Mouse (Mus musculus) liver, embryonic 12.5 days (tissue): ENCODE results near the gene Ahcyl2. TPM values are rescaled to one million over a fixed set of nuclear protein-coding genes. Genes with fewer than 3 reads are reported as not detected.
"Not testable (repeated sequence)": the region's sequence is repeated elsewhere in the genome, so short reads cannot be mapped to it uniquely, and the experiment has no call there.

Experiments used
- ATAC-seq: fragments of 200-750 bp; cut with Nextera tagmentation; 2 replicates; pipeline ENCODE4 v1.8.0; 2017; ENCODE audit warnings: moderate number of reproducible peaks, mild to moderate bottlenecking, moderate library complexity
- H3K27ac ChIP-seq: fragments of 300-500 bp; sonication (generic); 2 replicates; pipeline ENCODE4 v1.5.1; 2016; ENCODE audit warnings: mild to moderate bottlenecking
- H3K27me3 ChIP-seq: fragments of 300-500 bp; sonication (generic); replicated peaks from 2 replicates; pipeline ENCODE4 v1.6.1; 2016; ENCODE audit warnings: mild to moderate bottlenecking, moderate library complexity
- H3K36me3 ChIP-seq: fragments of 300-500 bp; sonication (generic); 2 replicates; pipeline ENCODE4 v1.6.1; 2016; ENCODE audit warnings: mild to moderate bottlenecking, moderate library complexity
- H3K4me1 ChIP-seq: fragments of 300-500 bp; sonication (generic); 2 replicates; pipeline ENCODE4 v1.6.1; 2016
- H3K4me2 ChIP-seq: fragments of 300-500 bp; sonication (generic); 2 replicates; pipeline ENCODE4 v1.6.1; 2016; ENCODE audit warnings: mild to moderate bottlenecking, moderate library complexity
- H3K4me3 ChIP-seq: fragments of 300-500 bp; sonication (generic); 2 replicates; pipeline ENCODE4 v1.5.1; 2016; ENCODE audit warnings: mild to moderate bottlenecking, moderate library complexity
- H3K9ac ChIP-seq: fragments of 300-500 bp; sonication (generic); 2 replicates; pipeline ENCODE4 v1.6.1; 2016; ENCODE audit warnings: mild to moderate bottlenecking, moderate library complexity
- H3K9me3 ChIP-seq: fragments of 300-500 bp; sonication (generic); replicated peaks from 2 replicates; pipeline ENCODE4 v1.6.1; 2016; ENCODE audit warnings: mild to moderate bottlenecking, moderate library complexity
- WGBS: fragments of 180-500 bp; shearing (Covaris S2); methylation state at CpG from one replicate; pipeline ENCODE4 v1.1.7; 2016; ENCODE audit not compliant: insufficient replicate concordance; 5-methylcytosine and 5-hydroxymethylcytosine counted together
- polyA plus RNA-seq: library from polyadenylated mRNA; unstranded; fragments of >200 nt; fragmentation: Nextera tagmentation; extraction: Ambion mirVana; gene quantifications from 2 replicates; pipeline ENCODE4 v1.2.1, GENCODE M21; 2016

Gene Ahcyl2
- polyA plus RNA-seq, 1 experiment from 2014 or later = 8.6 TPM

DNA sequence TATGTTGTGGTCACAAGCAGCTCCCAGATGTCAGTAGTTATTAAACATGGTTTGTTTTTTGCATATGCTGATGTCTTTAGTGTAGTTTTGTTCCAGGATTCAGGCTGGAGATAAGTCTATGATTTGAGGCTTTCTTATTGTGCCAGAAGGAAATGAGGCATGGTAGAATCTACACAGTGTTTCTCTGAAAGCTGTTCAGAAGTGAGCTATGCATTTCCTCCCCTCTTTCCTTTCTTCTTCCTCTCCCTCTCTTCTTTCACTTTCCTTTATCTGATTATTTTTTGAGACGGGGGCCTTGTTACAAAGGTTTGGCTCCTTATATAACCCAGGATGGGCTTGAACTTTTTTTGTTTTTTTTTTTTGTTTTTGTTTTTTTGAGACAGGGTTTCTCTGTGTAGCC, 25.7 kb downstream of the Ahcyl2 start:
- no peak overlapping the region for H3K27ac ChIP-seq
- H3K4me3 ChIP-seq = no peak overlapping the region
- no peak for ATAC-seq
- WGBS = 47% methylated on average over 1 of the region's 1 CpGs
- H3K27me3 ChIP-seq = no peaks in the 10 kb centered on the region
- no peak overlapping the region for H3K4me2 ChIP-seq
- H3K9ac ChIP-seq = no peak overlapping the region
- no peaks in the 10 kb centered on the region for H3K36me3 ChIP-seq
- H3K4me1 ChIP-seq = peaks cover 16% of the 10 kb centered on the region
- H3K9me3 ChIP-seq = no peaks in the 10 kb centered on the region

DNA sequence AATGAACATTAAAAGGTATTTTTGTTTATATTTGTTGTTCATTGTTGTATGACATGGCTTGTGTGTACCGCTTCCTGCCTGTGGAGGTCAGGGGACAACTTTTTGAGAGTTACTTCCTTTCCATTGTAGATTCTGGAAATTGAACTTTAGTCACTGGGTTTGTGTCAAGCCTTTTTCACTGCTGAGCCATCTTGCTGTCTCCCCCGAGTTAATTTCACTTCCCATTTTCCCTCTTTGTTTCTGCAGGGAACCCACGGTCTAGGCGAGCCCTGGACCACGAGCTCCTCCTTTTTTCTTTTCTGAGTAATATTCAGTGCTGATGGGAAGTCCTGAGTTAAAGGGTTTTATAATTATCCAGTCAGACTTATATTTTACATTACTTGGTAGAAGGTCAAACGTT, 26.8 kb downstream of the Ahcyl2 start:
- no peak for ATAC-seq
- no peak overlapping the region for H3K4me2 ChIP-seq
- 50% methylated on average over 6 of the region's 6 CpGs for WGBS
- no peaks in the 10 kb centered on the region for H3K27me3 ChIP-seq
- H3K9ac ChIP-seq = no peak overlapping the region
- no peaks in the 10 kb centered on the region for H3K9me3 ChIP-seq
- H3K4me1 ChIP-seq = peaks cover 16% of the 10 kb centered on the region
- no peak overlapping the region for H3K4me3 ChIP-seq
- H3K36me3 ChIP-seq = no peaks in the 10 kb centered on the region
- H3K27ac ChIP-seq = no peak overlapping the region

DNA sequence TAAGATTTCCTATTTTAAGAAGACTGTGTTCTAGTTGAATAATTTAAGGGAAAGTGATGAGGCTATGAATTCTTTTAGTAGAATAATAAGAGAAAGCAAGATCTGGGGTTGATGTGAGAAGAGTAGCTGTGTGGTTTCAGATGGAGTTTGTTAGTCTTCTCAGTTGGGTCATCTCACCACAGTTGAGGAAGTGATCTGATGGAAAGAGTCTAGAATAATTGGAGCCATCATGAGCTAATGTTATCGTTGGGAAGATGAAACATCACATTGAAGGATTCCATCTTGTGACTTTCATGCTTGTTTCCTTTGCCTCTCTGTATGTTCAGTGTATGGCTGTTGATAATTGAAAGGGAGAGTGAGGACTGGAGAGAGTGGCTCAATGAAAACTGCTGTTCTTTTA, 35.2 kb downstream of the Ahcyl2 start:
- ATAC-seq = no peak
- Histone ChIP-seq H3K9me3 (no peaks in the 10 kb centered on the region), H3K27ac (no peak overlapping the region), H3K4me2 (no peak overlapping the region), H3K4me1 (peaks cover 1% of the 10 kb centered on the region; the same call in 1 of the 2 replicates), H3K36me3 (no peaks in the 10 kb centered on the region), H3K4me3 (no peak overlapping the region), H3K9ac (no peak overlapping the region), H3K27me3 (no peaks in the 10 kb centered on the region)
- 68% methylated on average over 1 of the region's 1 CpGs for WGBS

- WGBS = 44% methylated on average over 3 of the region's 3 CpGs
- no peak overlapping the region for H3K9ac ChIP-seq
- no peak for ATAC-seq
- no peaks in the 10 kb centered on the region for H3K36me3 ChIP-seq
- H3K4me1 ChIP-seq = no peaks in the 10 kb centered on the region
- no peaks in the 10 kb centered on the region for H3K9me3 ChIP-seq
- H3K4me2 ChIP-seq = no peak overlapping the region
- H3K27me3 ChIP-seq = no peaks in the 10 kb centered on the region
- no peak overlapping the region for H3K27ac ChIP-seq
- H3K4me3 ChIP-seq = no peak overlapping the region
Measured at GRCm38 (mm10) chr6:29804006-29804405, 36.2 kb downstream of the Ahcyl2 start.

DNA sequence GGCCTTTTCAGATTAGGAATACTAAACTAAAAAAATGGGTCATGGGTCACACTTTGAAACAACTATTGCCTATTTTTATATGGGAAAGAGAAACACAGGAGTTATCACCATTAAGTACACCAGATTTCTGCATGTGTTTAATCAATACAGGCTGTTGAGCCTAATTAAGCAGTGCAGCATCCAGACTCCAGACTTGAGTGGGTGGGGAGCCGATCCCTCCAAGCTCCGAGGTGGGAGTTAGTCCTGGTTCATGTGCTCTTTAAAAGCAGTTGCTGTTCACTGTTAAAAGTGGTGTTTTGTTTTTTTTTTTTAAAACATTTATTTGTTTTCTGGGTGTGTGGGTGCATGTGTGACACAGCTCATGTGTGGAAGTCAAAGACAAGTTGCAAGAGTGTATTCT, 37.6 kb downstream of the Ahcyl2 start:
- Histone ChIP-seq H3K9ac (no peak overlapping the region), H3K4me1 (no peaks in the 10 kb centered on the region), H3K4me3 (no peak overlapping the region), H3K36me3 (no peaks in the 10 kb centered on the region), H3K4me2 (no peak overlapping the region), H3K27me3 (no peaks in the 10 kb centered on the region), H3K27ac (no peak overlapping the region), H3K9me3 (no peaks in the 10 kb centered on the region)
- WGBS = 71% methylated on average over 2 of the region's 2 CpGs
- ATAC-seq = no peak

DNA sequence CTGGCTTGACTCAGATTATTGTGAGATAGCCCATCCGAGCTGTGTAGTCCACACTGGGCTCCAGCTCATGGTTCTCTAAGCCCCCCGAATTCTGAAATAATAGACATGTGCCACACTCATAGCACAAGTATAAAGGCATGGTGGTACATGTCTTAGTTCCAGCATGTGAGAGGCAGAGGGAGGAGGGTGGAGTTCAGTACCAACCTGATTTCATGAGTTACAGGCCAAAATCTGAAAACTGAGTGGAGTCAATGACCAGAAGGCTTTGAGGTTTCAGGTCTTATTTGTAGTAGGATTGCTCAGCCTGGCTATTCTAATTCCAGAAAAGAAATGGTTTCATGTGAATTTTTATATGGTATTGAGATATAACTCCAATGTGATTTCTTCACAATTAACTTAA, 44.3 kb downstream of the Ahcyl2 start:
- Histone ChIP-seq H3K9ac (no peak overlapping the region), H3K36me3 (no peaks in the 10 kb centered on the region), H3K4me1 (no peaks in the 10 kb centered on the region), H3K27ac (no peak overlapping the region), H3K4me2 (no peak overlapping the region), H3K9me3 (no peaks in the 10 kb centered on the region), H3K27me3 (no peaks in the 10 kb centered on the region), H3K4me3 (no peak overlapping the region)
- WGBS = 68% methylated on average over 2 of the region's 2 CpGs
- no peak for ATAC-seq

DNA sequence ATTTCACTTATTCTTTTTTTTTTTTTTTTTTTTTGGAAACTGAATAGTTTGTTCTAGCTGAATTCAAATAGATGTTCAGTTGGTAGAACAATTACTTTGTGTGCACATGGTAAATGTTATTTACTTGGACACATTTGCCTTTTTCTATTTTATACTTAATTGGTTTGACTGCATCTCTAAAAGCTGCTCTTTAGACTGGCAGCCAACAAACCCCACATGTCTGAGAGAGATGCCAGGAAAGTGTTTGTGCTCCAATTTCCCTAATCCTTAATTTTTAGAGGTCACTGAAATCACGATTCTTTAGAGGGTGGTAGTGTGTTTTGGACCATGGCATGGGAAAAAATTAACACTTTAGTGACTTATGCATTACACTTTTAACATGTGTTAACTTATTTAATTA, 44.8 kb downstream of the Ahcyl2 start:
- no peak for ATAC-seq

DNA sequence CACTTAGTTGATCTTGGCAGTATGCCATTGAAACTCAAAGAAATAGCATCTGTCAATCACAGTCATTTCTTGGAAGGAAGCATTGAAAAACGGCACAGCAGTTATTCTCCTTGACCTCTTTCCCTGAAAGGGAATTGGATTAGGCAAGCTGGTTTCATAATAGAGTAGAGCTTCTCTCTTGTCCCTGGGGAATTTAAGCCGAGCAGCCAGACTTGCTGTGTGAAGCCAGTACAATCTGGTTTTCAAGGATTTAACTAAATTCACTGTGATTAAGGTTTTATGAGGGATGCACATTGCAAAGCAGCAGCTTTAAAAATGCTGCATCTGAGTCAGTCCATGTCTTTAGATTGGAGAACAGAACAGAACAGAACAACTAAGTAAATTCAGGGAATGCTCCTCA, 46.8 kb downstream of the Ahcyl2 start:
- Histone ChIP-seq H3K27me3 (no peaks in the 10 kb centered on the region), H3K9ac (no peak overlapping the region), H3K9me3 (no peaks in the 10 kb centered on the region), H3K4me2 (no peak overlapping the region), H3K4me3 (no peak overlapping the region), H3K4me1 (no peaks in the 10 kb centered on the region), H3K27ac (no peak overlapping the region), H3K36me3 (no peaks in the 10 kb centered on the region)
- 57% methylated on average over 2 of the region's 2 CpGs for WGBS
- ATAC-seq = no peak

More for the DNA sequence above, 44.8 kb downstream of the Ahcyl2 start:
- no peak overlapping the region for H3K9ac ChIP-seq
- no peak overlapping the region for H3K27ac ChIP-seq
- H3K4me1 ChIP-seq = no peaks in the 10 kb centered on the region
- no peaks in the 10 kb centered on the region for H3K9me3 ChIP-seq
- no peaks in the 10 kb centered on the region for H3K27me3 ChIP-seq
- WGBS = 65% methylated on average over 1 of the region's 1 CpGs
- no peak overlapping the region for H3K4me2 ChIP-seq
- no peak overlapping the region for H3K4me3 ChIP-seq
- no peaks in the 10 kb centered on the region for H3K36me3 ChIP-seq

- Histone ChIP-seq H3K27ac (no peak overlapping the region), H3K4me3 (no peak overlapping the region), H3K9me3 (no peaks in the 10 kb centered on the region), H3K9ac (no peak overlapping the region), H3K4me1 (no peaks in the 10 kb centered on the region), H3K4me2 (no peak overlapping the region), H3K27me3 (no peaks in the 10 kb centered on the region), H3K36me3 (no peaks in the 10 kb centered on the region)
- ATAC-seq = no peak
- 75% methylated on average over 3 of the region's 3 CpGs for WGBS
Measured at GRCm38 (mm10) chr6:29815060-29815459, 47.2 kb downstream of the Ahcyl2 start.

GRCm38 (mm10) chr6:29815634-29816033, 47.8 kb downstream of the Ahcyl2 start:
- Histone ChIP-seq H3K9me3 (no peaks in the 10 kb centered on the region), H3K36me3 (no peaks in the 10 kb centered on the region), H3K4me1 (no peaks in the 10 kb centered on the region), H3K27ac (no peak overlapping the region), H3K4me2 (no peak overlapping the region), H3K27me3 (no peaks in the 10 kb centered on the region), H3K4me3 (no peak overlapping the region), H3K9ac (no peak overlapping the region)
- no peak for ATAC-seq
- WGBS = 86% methylated on average over 2 of the region's 2 CpGs

DNA sequence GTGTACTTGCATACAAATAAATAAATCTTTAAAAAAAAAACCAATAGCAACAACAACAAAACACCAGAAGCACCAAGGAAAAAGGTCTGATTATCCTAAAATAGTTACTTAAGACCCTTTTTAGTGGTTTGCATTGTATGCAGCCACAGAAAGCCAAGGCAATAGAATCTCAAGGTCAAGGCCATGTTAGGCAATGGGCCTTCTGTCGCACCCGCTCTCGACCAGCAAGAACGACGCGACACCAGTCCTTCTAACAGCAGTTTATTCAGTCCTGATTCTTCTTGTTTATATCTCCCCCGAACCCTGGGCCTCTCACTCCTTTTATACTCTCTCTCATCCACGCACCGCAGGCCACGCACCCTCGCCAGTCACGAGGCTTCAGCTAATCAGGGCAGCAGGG, 48.6 kb downstream of the Ahcyl2 start:
- H3K36me3 ChIP-seq, H3K4me1 ChIP-seq, ATAC-seq, H3K27ac ChIP-seq, H3K9me3 ChIP-seq, H3K9ac ChIP-seq, H3K27me3 ChIP-seq, H3K4me2 ChIP-seq, H3K4me3 ChIP-seq: not testable (repeated sequence)
- WGBS = 84% methylated on average over 12 of the region's 12 CpGs

DNA sequence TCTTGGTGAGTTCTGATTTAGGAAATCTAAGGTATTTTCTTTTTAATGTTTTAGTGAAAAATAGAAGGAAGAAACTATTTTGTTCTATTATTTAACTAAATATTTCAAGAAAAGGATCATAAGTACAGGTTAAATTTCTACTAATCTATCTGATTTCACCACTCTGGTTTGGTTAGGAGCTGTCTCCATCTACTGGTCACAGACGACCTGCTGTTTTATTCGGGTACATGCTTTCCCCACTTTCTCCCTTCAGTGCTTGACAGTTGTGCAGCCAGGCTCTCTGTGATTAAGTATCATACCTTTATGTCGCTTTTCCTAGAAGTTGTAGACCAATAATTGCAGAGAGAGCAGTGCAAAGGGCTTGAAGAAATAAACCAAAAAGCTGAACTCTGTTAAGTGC, 51.5 kb downstream of the Ahcyl2 start:
- H3K4me1 ChIP-seq = no peaks in the 10 kb centered on the region

GRCm38 (mm10) chr6:29820314-29820713, 52.5 kb downstream of the Ahcyl2 start:
- no peak for ATAC-seq
- 79% methylated on average over 4 of the region's 4 CpGs for WGBS
- no peaks in the 10 kb centered on the region for H3K9me3 ChIP-seq
- H3K27me3 ChIP-seq = no peaks in the 10 kb centered on the region
- H3K27ac ChIP-seq = no peak overlapping the region
- H3K4me1 ChIP-seq = no peaks in the 10 kb centered on the region
- H3K4me2 ChIP-seq = no peak overlapping the region
- no peak overlapping the region for H3K9ac ChIP-seq
- H3K36me3 ChIP-seq = no peaks in the 10 kb centered on the region
- H3K4me3 ChIP-seq = no peak overlapping the region

More for the DNA sequence above, 51.5 kb downstream of the Ahcyl2 start:
- Histone ChIP-seq H3K27ac (no peak overlapping the region), H3K4me3 (no peak overlapping the region), H3K36me3 (no peaks in the 10 kb centered on the region), H3K9me3 (no peaks in the 10 kb centered on the region), H3K9ac (no peak overlapping the region), H3K4me2 (no peak overlapping the region), H3K27me3 (no peaks in the 10 kb centered on the region)
- WGBS = 24% methylated on average over 3 of the region's 3 CpGs
- no peak for ATAC-seq
